Mouse (Mus musculus) megakaryocyte-erythroid progenitor cell, adult 5-6 weeks (primary cell): ENCODE results near the gene Tenm4. TPM values are rescaled to one million over a fixed set of nuclear protein-coding genes. Genes with fewer than 3 reads are reported as not detected.
A peak's percentile ranks its signal among the peaks of the same experiment; 100 is the strongest.

Source experiments
- ATAC-seq: replicated peaks from 2 replicates; pipeline ENCODE4 v1.8.0; 2016; ENCODE audit warnings: mild to moderate bottlenecking, inconsistent platforms; ENCODE audit not compliant: severe bottlenecking, poor library complexity, low FRiP score, low TSS enrichment
- total RNA-seq, 2 experiments: library from RNA; stranded (forward) in 1 of 2; stranded (reverse) in 1 of 2; fragments of 200-1000, 215-1000 nt in 1 of 2; fragments of >200 nt in 1 of 2; fragmentation: Nextera tagmentation in 1 of 2; gene quantifications; 2 replicates each; pipeline ENCODE4 v1.2.3; 2014 to 2017

Tenm4 gene
- total RNA-seq, 2 experiments from 2014 or later = 0.14 TPM; not detected in 1

- ATAC-seq = no peak
Observed at GRCm38 (mm10) chr7:96734315-96735058, 563.4 kb downstream of the Tenm4 start.

DNA sequence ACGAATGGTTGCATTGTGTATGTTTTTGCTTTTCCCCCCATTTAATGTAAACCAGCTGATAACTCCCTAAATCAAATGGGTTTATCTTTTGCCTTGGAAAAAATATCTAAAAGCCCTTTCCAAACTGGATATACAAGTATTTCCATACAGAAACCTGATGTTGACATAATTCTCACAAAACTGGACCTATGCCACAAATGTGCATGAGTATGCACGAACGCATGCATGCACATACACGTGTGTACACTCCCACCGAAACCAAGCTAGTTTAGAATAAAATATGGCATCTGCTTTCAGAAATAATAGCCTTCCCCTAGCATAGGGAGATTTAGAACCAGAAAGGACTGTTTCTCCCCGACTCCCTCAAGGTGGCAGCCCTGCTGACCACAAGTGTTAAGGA, 569.6 kb downstream of the Tenm4 start:
- ATAC-seq = no peak

DNA sequence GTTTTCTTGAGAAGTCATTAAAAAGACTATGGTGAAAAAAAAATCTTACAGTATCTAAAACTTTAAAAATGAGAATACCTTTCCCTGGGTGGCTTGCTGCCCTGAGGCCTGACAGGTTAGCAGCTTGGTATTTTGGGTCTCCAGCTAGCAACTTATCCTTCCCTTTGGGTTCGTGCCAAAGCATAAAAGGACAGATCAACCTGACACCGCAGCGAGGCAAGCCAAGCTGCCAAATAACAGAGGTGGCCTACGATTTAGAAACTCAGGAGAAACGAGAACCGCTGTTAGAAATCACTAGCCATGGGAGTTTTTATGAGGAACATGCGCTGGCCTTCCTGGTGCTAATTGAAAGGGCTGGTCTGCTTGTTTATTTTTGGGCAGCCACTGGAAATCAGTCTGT, 571.2 kb downstream of the Tenm4 start:
- ATAC-seq = no peak

GRCm38 (mm10) chr7:96745956-96746355, 574.9 kb downstream of the Tenm4 start:
- ATAC-seq = no peak

DNA sequence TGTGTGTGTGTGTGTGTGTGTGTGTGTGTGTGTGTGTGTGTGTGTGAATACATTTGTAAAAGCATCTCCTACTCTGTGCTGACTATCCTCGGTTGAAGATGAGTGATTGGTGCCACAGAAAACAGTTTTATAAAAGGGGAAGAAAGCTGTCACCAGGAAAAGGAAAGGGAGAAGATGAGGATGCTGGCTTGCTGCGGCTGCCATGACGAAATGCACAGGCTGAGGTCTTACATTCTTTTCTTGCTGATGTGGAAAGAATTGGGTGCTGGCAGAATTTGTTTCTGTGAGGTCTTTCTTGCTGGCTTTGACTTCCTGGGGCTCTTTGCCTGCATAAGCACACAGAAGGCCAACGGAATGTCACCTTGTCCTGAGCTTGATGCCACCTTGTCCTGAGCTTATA, 575.7 kb downstream of the Tenm4 start:
- ATAC-seq = no peak

DNA sequence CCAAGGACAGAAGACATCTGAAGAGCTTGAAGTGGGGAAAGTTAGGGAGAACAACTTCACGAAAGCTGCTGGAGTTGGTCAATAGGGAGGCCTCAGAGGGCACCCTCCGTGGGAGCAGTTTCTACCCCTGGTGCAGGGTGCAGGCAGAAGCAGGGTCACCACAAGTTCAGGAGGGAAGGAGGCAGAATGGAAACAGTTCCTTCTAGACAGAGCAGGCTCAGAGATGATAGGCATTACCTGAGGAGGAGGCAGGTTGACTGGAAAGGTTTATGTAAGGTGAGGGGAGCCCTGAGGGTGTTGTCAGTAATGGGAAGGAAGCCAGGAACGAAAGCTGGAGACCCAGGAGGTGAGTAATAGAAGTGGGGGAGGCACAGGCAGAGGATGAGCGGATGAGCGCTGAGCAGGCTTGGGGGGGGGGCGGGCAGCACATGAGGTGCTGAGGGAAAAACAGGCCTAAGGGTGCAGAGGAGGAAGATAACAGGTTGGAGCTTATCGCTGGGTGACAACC, 577.5 kb downstream of the Tenm4 start:
- no peak for ATAC-seq

- ATAC-seq = no peak
Observed at GRCm38 (mm10) chr7:96749753-96750152, 578.7 kb downstream of the Tenm4 start.

GRCm38 (mm10) chr7:96751236-96751635, 580.2 kb downstream of the Tenm4 start:
- no peak for ATAC-seq

- ATAC-seq = no peak
Observed at GRCm38 (mm10) chr7:96752776-96753175, 581.7 kb downstream of the Tenm4 start.

DNA sequence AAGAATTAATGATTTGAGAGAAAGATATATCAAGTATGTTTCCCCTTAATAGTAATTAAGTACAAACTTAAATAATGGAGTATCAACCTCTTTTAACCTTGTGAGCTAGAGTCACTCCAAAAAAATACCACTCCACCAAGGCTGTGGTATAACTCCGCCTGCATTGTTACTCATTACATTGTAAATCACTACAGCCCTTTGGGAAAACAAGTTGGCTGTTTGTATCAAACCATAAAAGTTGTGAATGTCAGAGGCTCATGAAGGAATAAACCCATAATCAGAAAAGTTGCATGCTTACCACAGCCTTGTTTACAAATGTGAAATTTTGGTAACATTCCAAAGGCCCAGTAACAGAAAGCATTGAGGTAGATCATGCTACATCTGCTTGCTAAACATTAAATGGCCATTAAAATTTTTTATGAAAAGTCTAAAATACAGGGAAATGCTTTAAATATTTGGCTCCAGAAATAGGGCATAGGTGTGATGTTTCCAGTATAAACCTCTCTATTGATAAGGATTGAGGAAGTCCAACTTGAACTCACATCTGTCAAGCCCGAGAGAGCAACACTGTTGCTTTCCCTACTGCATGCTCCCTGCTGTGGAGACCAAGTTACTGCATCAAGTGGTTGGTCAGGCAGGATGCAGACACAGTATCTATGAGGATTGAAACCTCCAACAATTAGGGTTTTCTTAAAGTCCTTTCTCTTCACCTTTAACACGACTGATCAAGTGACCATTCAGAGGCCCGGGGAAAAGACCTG, 582.5 kb downstream of the Tenm4 start:
- ATAC-seq = no peak

DNA sequence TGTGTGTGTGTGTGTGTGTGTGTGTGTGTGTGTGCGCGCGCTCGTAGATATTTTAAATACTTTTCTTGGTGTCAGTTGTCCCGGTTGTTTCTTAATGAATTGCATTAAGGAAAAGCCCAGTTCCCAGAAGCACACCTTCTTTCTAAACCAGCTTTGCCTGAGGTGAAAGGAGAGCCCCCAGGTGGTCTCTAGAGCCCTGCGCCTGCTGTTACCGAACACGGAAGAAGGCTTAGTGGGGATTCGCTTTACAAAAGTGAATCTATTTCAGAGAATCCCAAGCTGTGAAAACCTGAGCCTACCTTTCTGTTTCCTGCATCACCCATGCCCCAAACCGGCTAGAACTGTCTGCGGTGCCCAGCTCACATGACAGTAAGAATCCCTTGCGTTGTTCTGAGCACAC, 583.1 kb downstream of the Tenm4 start:
- no peak for ATAC-seq

- ATAC-seq = 0 out of 2 replicates have a peak, but pooled peaks have one; percentile 52
Observed at GRCm38 (mm10) chr7:96755459-96756094, 584.5 kb downstream of the Tenm4 start.

DNA sequence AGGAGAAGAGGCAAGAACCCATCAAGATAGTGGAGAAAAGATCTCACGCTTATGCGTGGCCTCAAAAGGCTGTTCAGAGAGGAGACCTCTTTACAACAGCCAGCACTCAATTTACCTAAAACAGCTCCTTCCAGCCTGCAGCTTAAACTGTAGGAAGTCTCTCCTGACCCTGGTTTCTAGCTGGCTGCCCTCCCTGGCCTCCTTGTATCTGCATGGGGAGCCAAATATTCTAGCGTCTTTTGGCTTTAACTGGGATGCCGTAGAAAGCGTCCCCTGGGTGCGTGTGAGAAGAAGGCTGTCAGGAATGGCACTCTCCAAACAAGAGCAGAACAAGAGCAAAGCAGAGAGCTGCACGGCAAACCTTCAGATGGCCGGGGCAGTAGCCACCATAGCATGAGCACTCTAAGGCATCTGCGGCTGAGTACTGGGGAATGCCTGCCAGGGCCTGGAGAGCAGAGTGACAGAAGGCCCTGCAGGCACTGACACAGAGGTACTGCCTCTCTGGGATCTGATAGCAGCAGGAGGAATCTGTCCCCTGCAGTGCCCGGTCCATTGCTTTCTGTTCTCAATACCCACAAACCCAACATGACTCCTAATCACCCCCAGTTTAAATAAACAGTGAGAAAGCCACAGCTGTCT, 585.2 kb downstream of the Tenm4 start:
- no peak for ATAC-seq

DNA sequence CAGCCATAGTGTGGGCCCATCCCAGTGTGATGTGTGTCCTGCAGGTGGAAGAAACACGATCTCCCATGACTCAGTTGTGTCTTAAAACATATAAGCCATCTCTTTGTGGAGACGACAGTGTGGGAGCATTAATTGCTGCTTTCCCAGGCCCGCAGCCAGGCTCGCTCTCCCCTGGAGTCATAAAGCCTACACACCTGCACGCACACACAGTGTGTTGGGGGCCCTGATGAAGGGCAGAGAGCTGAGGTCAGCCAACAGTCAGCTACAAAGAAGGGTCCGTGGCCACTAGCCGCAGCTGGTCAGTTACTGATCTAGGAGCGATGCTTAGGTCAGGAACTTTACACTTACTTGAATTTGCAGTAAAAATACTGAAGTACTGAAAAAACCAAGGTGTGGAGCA, 586.0 kb downstream of the Tenm4 start:
- ATAC-seq = no peak

- ATAC-seq = no peak
Observed at GRCm38 (mm10) chr7:96760208-96760607, 589.2 kb downstream of the Tenm4 start.

DNA sequence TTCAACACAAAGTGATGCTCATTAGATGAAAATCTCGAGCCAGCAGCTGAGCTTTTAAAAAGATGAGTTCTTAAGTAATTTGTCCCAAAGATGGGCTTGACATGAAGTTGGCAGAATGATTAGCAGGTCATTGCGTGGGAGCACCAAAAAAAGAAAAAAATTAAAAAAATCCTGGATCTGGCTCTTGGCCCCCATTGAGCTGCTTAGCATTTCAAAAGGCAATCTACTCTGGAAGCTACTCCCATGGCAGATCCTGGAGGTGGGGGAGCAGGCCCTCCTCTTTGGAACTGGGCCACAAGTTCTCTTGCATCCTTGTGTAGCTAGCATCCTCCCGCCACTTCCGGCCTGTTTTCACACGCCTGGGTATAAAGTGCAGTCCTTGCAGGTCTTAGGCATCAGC, 590.1 kb downstream of the Tenm4 start:
- no peak for ATAC-seq

DNA sequence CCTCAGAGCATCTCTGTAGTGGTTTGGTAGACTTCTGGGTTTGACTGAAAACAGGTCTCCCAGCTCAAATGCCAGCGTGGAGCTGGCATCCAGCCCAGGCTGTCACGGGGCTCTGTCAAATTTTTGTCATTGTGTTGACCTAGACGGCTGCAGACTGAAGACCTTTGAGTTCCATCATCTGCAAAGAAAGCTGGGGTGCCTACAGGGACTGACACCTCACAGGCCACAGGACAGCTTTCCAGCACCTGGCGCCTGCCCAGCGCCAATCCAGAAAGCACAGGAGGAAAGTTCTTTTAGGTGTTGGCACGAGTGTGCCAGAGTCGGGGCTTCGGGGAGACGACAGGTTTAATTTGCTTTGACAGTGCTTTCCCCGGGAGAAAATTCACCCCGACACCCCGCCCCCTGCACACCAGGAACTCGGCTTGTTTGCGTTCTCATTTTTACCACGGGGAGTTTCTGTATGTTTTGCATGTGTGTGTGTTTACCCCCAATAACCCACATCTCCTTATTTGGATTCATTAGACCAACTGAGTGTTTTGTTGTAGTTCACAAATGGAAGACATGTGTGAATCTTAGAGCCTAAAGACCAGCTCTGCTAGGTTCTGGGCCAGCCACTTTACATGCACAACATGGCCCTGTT, 594.4 kb downstream of the Tenm4 start:
- no peak for ATAC-seq

DNA sequence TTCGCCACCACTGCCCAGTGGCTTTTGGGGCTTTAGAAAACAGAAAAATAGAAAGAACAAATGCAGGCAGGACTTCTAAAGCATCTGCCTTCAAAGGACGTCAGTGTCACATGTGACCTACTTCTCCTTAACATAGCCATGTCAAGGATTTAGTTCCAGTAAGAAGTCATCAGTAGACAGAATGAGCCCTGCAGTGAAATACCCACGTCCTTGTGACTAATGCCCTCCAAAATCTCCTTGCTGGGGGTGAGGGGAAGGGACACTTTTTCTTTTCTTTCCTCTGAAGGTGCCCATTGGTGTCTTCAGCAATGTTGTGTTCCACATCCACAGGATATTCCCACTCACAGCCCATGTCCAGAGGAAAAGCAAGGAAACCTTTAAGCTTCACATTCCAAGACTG, 596.0 kb downstream of the Tenm4 start:
- no peak for ATAC-seq

DNA sequence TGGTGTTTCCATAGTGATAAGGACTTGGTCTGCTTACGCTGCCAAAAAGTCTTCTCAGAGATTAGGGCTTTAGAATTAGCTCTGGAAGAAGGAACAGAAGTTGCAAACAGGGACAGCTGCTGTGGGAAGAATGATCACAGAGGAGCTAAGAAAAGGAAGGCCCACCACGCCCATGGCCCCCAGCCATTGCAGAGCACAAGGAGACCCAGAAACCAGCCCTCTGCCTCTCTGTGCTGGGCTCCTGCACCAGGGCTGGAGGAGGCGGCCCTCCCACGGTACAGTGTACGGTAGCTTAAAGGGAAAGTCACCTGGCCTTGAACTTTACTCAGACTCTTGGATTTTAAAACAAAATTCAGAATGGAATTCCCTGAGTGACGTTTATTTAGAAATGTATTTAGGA, 597.7 kb downstream of the Tenm4 start:
- ATAC-seq = no peak
